Mouse (Mus musculus) heart, postnatal 14 days (tissue): Measurements from ENCODE around the gene Selenbp1. TPM values are rescaled to one million over a fixed set of nuclear protein-coding genes. Genes with fewer than 3 reads are reported as not detected.
"Not testable (repeated sequence)": the region's sequence is repeated elsewhere in the genome, so short reads cannot be mapped to it uniquely, and the experiment has no call there.

Source experiments
- DNase-seq, 2 experiments: peaks; one replicate each; pipeline ENCODE4 v3.0.0; 2021 to 2022
- intact Hi-C: fragments of 180-260 bp; cut with DNase I; formaldehyde crosslinking; loops from one replicate; pipeline ENCODE4 v1.15.1; 2025
- long read RNA-seq, 2 experiments: library from polyadenylated mRNA; stranded (forward); transcript quantifications; one replicate each; pipeline ENCODE4 v2.0.0; 2021
- total RNA-seq, 2 experiments: library from RNA; stranded (reverse); gene quantifications; 2 replicates each; pipeline ENCODE4 v1.2.3; 2021

The Selenbp1 gene
- total RNA-seq, result 10 to 100 TPM; 63.8 to 84.9 TPM
- long read RNA-seq, experiment 1, transcript Selenbp1-201 (12 exons, 1,712 nt), result major isoform, 125 of 154 reads
- long read RNA-seq, experiment 1, partial matches to known transcripts, result 5 of 154 reads
- long read RNA-seq, experiment 1, other reads (novel, unspliced or antisense), result 23 of 154 reads
- long read RNA-seq, experiment 2, transcript Selenbp1-201 (12 exons, 1,712 nt), result major isoform, 113 of 140 reads
- long read RNA-seq, experiment 2, partial matches to known transcripts, result 13 of 140 reads
- long read RNA-seq, experiment 2, other reads (novel, unspliced or antisense), result 14 of 140 reads

DNA sequence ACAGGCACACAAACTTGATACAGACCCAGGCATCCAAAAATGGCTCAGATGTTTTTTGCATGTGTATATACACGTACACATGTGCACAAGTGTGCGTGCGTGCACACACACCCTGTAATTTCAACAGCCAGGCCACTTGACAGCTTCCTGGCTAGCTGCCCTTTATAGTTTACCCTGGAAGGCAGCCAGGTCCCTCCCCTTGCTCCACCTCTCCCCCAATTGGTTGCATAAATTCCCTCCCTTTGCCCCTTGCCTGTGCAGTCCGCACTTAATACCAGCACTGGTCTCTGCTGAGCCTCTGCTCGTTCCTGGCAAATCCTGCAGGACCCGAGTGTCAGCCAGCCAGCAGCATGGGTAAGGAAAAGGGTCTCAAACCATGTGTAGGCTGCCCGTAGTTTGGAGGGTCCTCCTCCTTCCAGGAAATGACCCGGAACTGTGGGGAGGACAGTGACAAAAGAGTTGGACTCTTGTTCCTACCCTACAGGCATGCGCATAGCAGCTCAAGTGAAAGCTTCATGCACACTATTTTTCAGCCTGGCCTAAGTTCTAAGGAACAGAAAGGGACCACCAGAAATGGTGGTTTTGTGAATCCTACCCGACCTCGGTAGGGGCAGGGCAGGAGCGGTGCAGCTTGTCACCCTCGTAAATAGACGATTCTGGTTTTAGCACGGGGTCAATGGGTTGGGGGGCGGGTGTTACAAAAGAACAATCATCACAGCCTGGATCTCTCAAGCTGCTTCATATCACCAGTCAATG is at the start of gene Selenbp1:
TSS of gene Selenbp1 (plus strand) at position 248 of the 756 bp plus-strand sequence.
- intact Hi-C loops, result no loop called here
- DNase-seq, result peak; percentile 88 to 93

DNA sequence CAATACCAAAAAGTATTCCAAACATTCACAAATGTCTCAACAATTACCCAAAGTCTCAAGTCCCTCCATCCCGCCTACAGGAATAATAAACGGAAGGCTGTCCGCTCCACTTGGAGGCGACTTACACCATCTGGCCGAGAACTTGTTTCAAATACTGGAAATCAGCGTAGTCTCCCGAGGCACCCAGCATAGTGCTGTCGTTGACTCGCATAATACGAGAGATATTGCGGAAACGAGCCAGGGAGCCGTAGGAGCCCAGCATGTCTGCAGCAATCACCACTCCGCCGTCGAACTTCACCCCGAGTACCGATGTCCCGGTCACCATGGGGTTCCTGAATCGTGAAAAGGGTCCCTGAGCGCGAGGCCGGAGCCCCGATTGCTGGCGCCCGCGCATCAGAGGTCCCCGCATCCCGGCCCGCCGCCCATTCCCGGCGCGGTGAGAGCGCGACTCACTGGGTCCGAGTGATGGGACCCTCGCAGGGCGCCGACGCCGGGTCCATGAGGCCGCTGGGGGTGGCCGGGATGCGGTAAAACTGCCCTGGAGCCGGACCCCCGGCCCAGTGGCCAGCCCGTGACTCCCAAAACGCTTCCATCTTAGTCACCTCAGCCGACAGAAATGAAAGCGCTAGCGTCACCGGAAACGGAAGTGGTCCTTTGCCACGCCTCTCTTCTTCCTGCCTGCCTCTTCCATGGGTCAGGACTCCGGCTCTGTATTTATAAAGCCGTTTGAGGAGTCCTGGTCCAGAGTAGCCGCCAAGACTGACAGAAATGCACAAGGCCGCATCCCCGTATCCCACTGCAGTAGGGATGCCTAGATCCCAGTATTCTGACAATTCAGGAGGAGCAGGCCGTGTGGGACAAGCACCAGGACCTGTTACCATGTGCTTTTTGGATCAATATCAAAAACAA is 46.3 kb upstream of the Selenbp1 start, which contains the start of gene Psmb4:
TSS of gene Psmb4 (minus strand) at position 646 of the 909 bp plus-strand sequence.
- intact Hi-C loops, result loop anchor here (5.0 kb wide), 1 partner anchor 111 kb away; no protein-coding TSS in a partner anchor
- DNase-seq, result peak; percentile 78 to 89

DNA sequence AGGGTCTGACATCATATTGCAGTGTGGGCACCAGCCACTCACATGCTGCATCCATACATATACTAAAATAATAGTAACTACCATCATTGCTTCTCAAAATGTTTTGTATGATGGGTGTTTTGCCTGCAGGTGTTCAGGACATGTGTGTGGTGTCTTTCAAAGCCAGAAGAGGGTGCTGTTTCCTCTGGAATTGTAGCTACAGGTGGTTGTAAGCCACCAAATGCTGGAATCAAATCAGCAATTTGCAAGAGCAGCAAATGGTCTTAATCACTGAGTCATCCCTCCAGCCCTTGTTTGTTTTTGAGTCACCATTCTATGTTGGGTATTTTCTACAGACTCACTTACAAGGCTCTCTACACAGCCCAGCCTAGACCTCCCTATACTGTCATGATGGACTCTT is 44.3 kb upstream of the Selenbp1 start:
- intact Hi-C loops, result loop anchor here (5.0 kb wide), 1 partner anchor 109 kb away; no protein-coding TSS in a partner anchor
- DNase-seq, result peak in 1 of 2 experiments; percentile 33

DNA sequence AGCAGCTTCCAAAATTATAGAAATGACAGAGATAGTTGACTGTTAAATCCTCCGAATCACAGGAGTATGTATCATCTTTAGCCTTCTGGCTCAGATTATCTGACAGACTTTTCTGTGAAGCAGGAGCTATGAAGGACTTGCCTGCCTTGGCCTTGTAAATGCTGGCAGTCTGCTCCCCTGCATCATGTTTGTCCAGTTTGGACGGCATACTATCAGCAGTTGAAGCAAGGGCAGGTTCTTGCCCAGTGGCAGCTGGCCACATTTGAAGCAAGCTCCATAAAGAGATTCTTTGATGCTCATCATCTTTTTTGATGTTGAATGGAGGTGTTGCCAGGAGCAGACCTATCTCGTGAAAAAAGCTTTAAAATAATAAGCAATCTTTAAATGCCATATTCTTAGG is 38.8 kb upstream of the Selenbp1 start:
- DNase-seq, result no peak
- intact Hi-C loops, result no loop called here

DNA sequence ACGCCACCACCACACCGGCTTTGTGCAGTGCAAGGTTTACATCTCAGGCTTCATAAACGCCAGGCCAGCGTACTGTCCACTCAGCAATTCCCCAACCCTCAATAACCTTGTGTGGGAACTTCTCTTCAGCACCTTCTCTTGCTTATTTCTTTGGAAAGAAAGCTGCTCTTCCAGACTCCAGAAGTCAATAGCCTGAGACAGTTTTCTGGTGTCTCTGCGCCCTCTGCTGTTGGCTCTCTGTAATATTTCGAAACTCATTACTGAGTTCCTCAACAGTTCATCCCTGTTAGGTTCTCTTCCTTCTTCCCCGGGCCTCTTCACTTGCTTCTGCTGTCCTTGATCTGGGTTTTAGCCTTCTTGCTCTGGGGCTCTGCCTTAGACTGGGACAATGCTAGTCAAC is 30.1 kb upstream of the Selenbp1 start:
- intact Hi-C loops, result loop anchor here (2.0 to 10.0 kb wide), 2 partner anchors 288 to 536 kb away; no protein-coding TSS in a partner anchor
- peak; percentile 61 to 79 for DNase-seq

DNA sequence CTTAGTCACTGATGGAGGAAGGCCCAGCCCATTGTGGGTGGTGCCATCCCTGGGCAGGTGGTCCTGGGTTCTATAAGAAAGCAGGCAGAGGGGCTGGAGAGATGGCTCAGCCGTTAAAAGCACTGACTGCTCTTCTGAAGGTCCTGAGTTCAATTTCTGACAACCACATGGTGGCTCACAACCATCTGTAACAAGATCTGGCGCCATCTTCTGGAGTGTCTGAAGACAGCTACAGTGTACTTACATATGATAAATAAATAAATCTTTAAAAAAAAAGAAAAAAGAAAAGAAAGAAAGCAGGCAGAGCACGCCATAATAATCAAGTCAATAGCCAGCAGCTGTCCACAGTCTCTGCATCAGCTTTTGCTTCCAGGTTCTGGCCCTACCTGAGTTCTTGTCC is 28.1 kb upstream of the Selenbp1 start:
- intact Hi-C loops, result loop anchor here (10.0 kb wide), 1 partner anchor 290 kb away; no protein-coding TSS in a partner anchor
- not testable (repeated sequence) for DNase-seq

DNA sequence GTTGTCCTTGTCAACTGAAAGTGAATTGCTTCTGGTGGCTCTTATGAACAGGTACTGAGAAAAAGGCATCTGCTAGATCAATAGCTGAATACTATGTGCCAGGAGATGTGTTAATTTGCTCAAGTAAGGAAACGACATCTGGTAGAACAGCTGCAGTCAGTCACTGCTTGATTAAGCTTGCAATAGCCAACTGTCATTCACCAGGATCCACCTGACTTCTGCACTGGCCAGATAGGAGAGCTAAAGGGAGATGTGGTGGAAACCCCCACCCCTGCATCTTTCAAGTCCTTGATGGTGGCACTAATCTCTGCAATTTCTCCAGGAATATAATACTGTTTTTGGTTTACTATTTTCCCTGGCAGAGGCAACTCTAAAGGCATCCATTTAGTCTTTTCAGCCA is 26.4 kb upstream of the Selenbp1 start:
- intact Hi-C loops, result loop anchor here (10.0 kb wide), 1 partner anchor 292 kb away; no protein-coding TSS in a partner anchor
- DNase-seq, result no peak

DNA sequence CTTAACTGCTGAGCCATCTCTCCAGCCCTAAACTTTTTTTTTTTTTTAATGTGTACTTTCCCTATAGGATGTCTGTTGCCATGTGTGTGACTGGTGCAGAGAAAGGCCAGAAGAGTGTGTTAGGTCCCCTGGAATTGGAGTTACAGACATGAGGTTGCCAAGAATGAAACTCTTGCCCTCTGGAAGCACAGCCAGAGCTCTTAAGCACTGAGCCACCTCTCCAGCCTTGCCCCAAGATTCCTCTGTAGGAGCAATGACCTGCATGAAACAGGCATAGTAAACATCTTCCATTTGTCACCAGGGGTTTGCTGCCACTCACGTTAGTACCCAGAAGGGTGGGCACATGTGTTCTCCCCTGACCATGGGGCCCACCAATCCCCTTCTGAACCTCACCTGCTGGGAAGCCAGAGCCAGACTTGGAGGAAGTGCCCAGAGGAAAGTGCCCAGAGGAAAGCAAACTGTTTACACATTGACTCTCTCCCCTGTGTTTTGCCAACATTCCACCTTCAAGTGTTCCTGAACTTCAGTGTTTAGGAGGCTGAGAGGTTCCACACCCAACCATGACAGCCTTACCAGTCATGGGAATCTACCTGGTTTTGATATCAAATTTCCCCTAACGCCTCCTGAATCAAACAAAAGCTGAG is 21.7 kb upstream of the Selenbp1 start:
- intact Hi-C loops, result no loop called here
- no peak for DNase-seq

DNA sequence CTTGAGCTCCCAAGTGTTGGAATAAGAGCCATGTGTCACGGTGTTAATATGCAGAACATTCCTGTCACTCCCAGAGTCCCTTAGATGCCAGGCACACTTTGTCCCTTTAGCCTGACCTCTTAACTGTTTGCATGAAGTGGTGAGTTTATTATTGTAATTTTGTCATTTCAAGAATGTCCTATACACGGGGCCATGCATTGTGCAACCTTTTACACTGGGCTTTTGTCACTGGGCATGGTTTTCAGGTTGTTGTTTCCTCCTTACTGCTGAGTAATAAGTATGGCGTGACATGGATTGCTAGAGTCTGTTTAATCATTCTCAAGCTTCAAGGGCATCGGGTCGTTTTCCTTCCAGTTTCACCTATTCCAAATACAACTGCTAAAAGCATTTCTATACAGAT is 19.1 kb upstream of the Selenbp1 start:
- intact Hi-C loops, result no loop called here

DNA sequence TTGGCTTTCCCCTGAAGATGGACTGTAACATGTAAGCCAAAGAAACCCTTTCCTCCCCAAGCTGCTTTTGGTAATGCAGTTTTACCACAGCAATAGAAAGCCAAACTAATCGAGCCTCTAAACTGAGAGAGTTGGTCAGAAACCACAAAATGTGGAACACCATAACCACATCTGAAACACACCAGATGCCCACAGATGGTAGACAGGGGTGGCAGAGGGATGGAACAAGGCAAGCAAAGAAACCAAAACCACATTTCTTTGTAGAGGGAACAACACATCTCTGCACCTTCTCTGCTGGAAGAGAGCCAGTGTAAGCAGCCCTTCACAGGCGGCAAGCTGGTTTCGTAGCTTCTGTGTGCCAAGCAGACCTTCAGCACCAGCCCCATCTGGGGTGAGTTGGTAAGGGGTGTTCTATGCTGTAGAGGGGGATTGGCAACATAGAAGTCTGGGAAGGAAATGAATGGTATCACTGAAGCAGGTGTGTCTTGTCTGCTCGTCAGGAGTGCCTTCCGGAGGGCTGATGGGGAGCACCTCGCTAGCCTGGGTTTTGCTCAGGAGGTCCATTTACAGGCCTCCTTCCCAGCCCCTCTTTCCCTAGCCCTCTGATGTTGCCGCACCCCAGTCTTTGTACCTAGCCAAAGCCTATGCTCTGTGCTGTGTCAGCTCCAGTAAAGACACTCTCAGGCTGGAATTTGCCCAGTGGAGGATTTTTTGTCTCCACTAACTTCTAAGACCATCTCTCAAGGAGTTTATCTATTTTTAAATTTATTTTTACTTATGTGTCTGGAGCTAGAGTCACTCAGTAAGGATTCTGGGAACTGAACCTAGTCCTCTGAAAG is 16.7 kb upstream of the Selenbp1 start:
- DNase-seq, result no peak
- intact Hi-C loops, result no loop called here

More for the DNA sequence above, 19.1 kb upstream of the Selenbp1 start:
- DNase-seq, result no peak

DNA sequence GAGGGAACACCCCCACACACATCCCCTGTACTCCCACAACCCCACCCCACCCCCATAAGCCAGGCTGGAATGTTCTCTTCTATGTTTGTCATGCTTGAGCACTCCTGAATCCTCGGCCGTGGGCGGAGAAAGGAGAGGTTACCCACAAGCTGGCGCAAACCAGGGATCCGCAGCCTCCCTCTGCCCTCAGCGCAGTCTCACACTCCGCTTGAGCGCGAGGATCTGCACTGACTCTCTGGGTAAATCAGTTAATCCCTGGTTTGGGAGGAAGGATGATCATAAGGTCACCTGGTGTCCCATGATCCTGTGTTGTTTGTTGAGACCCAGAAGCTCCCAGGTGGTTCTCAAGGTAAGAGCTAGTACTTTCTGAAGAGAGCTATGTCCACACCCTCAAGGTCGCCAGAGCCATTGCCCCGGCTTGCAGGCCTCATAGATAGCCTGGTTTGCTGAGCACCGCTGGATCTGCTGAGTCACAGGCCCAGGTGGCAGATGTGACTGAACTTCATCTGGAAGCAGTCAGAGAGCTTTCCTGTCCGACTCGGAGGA is 15.0 kb upstream of the Selenbp1 start:
- no peak for DNase-seq
- intact Hi-C loops, result no loop called here

DNA sequence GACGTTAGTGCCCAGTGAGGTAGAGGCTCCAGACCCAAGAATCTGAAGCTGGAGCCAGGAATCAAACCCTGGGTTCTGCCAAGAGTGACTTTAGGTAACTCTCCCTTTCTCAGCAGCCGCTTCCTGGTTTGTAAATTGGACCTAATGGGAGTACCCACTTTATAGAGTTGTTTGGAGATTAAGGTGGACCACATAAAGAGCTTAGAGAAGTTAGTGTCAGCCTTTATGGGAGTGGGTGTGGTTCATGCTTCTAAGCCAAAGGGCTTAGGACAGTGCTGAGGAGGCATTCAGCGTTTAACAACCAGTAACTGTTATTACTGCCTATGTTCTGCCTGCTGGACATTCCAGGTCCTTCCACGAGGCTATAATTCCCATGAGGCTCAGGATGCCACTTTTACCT is 14.0 kb upstream of the Selenbp1 start:
- intact Hi-C loops, result no loop called here
- no peak for DNase-seq

DNA sequence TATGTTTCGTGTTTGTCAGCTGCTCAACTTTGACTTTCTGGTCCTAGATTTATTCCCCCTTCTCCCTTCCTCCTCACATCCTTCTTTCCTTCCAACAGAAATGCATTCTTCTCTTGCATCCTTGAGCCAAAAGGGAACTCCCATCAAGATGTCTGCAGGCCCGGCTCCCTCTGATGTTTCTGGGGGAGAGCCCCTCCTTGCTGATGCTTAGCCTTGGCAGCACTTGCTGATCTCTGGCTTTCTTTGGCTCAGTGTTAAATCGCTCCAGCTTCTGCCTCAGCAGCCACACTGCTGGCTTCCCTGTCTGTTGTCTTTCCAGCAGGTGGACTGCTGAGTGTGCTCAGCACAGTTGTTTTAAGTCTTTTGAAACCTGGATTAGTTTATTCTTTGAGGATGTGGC is 11.8 kb upstream of the Selenbp1 start:
- no peak for DNase-seq
- intact Hi-C loops, result no loop called here

DNA sequence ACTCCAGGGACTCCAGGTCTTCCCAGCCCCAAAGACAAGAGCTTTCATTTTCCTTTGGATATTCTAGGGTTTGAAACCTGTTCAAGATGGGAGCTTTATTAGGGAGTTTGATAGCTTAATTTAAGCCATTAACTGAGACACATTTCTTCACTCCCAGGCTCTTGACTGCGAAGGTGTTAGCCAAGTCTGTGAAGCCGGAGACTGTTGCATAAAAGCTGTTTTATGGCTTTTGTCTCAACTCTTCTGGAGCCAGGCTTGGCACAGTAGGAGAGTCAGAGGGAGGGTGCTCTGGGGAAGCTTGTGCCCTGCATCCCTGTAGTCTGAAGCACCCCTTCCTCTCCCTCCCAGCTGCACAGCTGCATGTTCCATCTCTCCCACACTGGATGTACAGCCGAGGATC is 10.5 kb upstream of the Selenbp1 start:
- DNase-seq, result no peak
- intact Hi-C loops, result no loop called here

DNA sequence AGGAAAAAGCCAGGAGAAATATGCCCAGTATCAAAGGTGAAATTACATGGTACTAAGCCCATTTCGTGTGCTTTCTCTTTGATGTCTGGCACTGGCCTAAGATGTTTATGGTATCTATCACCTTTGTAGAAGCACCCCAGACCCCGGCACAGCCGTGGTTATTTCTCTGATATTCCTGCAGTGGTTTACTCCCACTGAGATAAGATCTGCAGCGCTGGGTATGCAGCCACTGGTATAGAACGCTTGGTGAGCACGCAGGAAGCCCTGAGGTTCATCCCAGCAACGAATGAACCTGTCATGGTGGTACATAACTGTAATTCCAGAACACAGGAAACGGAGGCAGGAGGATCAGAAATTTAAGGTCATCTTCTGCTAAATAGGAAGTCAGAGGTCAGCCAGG is 8.2 kb upstream of the Selenbp1 start:
- DNase-seq, result no peak
- intact Hi-C loops, result no loop called here

DNA sequence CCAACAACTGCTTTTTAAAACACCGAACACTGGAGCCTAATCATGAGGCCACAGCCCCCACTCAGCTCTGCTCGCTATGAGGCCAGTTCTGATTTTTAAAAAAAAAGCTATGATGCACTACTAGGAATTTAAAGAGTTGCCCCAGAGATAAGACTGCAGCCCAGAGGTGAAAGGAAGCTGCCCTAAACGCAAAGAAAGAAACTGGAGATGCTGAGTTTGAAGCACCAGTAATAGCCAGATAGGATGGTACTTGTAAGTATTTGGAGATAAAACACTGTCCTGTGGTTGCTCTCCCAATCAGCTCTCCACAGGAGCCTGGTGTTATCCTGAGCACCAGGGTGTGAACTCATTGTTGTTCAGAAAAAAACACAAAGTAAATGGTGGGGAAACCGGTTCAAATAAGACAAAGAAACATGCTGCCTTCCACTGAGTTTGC is 6.5 kb upstream of the Selenbp1 start:
- intact Hi-C loops, DNase-seq: not testable (repeated sequence)

DNA sequence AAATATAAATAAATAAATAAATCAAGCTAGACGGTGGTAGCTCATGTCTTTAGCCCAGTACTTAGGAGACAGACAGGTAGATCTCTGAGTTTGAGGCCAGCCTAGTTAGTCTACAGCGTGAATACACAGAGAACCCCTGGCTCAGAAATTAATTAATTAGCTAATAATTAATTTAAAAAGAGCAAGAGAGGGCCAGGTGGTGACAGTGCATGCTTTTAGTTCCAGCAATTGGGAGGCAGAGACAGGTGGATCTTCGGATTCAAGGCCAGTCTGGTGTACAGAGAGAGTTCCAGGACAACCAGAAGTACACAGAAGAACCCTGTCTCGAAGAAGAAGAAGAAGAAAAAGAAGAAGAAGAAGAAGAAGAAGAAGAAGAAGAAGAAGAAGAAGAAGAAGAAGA is 3.9 kb upstream of the Selenbp1 start:
- intact Hi-C loops, DNase-seq: not testable (repeated sequence)

DNA sequence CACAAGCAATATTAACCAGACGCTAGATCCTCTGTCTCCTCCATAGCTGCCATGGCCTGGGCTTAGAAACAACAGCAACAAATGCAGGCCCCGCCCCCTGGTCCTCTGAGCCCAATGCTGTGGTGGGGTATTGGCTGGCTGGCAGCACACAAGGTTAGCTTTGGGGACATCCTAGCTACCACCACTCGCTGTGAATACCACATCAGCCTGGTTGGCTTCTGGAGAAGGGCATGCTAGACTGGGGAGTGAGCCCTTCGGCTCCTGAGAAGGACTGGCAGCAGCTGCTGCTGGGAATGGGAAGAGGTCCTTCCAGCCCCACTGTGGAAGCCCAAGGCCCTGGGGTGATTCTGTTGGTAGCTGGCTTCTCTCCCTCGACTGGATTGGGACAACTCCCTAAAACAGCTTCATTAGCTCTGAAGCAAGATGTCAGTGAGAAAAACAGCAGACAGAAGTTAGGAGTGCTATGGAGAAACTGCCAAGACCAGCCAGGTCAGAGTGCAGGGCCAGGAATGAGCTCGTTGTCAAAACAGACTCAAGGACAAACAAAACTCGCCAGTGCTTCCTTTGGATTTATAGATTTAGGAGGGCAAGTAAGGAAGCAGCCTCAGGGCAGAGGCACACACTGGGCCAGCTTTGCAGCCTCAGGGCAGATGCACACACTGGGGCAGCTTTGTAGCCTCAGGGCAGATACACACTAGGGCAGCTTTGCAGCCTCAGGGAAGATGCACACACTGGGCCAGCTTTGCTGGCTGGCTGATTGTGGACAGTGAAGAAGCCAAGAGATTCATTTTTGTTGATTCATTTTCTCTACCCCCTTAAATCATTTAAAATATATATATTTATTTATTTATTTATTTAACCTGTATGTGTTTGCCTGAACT is 2.2 kb upstream of the Selenbp1 start:
- peak; percentile 23 to 40 for DNase-seq
- intact Hi-C loops, result not testable (repeated sequence)
